Mouse (Mus musculus) embryo, embryonic 10 days (tissue): ENCODE measurements around the gene Dock9.

Experiments used
- DNase-seq: peaks from one replicate; pipeline ENCODE4 v3.0.0-alpha.2; 2015; ENCODE audit warnings: low spot score

Dock9 gene

GRCm38 (mm10) chr14:121620157-121620556, 177.5 kb downstream of the Dock9 start:
- DNase-seq = no peak

- DNase-seq = no peak
These were observed 179.8 kb downstream of the Dock9 start for GRCm38 (mm10) chr14:121617645-121618390.

GRCm38 (mm10) chr14:121615431-121615830, 182.2 kb downstream of the Dock9 start:
- DNase-seq = no peak

DNA sequence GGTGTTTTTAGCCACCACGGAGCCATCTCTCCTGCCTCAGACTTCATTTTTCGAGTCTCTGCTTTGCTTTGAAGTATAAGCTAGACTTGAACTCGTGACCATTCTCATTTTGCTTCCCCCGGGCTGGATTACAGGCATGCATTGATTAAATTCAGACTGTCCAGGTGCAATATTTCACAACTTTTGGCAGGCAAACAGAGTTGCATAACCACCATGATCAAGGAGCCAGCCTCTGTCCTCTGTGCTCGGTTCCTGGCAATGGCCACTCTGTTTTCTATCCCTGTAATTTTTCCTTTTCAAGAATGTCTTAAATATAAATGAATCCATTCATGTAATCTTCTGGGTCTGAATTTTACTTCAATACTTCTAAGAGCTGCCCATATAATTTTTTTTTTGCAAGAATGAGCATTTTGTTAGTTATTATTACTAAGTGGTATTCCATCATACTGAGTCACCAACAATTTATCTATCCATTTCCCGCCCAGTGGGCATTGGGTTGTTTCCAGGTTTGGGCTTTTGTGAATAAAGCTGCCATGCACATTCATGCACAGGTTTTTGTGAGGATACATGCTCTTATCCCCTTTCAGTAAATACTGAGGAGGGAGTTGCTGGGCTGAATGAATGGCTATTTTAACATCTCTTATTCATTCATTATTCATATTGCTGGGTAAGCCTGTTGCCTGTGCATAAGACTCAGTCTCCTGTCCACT, 183.0 kb downstream of the Dock9 start:
- no peak for DNase-seq

GRCm38 (mm10) chr14:121613490-121613889, 184.1 kb downstream of the Dock9 start:
- DNase-seq = no peak

DNA sequence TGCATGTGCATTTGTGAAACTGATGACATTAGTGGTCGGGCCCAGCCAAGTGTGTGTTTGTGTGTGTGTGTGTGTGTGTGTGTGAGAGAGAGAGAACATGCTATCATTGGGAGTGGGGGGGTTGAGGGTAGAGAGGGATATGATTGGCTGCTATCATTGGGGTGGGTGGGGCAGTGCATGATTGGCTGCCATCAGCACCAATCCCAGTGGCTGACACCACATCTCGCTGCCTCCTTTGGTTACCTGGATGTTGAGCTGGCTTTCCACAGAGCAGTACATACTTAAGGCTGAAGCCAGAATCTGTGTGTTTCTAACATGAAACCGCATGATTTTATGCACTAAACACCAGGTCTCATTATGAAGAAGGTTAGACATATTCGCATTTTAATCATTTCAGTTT, 184.7 kb downstream of the Dock9 start:
- no peak for DNase-seq

GRCm38 (mm10) chr14:121611533-121611932, 186.1 kb downstream of the Dock9 start:
- DNase-seq = no peak

DNA sequence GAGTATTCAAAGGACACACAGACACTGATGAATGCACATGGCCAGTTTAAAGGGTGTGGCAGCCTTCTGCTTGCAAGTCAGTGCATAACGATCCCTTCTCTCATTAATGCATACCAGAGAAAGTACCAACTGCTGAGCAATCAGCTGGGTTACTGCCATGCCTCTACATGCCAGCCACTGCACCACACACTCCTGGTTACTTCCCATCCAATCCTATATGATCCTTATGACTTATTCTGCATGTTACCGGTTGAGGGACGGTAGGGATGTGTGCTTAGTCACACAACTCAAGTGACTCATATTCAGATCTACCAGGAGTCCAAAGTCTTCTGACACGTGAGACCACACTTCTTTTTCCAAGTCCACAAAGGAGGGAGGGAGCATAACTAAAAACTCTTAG, 186.5 kb downstream of the Dock9 start:
- DNase-seq = no peak

DNA sequence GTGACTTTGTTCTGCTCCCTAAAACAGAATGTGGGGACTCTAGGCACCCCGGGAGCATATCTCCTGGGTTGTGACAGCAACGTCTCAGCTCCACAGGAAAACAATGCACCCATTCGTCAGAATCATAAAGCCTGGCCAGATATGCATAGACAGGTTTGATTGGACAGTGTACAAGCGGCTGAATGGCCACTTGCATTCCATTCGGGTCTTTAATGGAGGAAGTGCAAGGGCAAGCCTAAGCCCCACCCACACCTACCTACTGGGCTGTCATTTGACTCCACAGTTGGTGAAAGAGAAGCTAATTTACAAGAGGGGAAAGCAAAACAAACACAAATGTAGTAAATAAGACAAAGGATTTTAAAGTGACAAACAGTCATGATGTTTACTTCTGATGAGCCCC, 189.1 kb downstream of the Dock9 start:
- peak; percentile 49 for DNase-seq

DNA sequence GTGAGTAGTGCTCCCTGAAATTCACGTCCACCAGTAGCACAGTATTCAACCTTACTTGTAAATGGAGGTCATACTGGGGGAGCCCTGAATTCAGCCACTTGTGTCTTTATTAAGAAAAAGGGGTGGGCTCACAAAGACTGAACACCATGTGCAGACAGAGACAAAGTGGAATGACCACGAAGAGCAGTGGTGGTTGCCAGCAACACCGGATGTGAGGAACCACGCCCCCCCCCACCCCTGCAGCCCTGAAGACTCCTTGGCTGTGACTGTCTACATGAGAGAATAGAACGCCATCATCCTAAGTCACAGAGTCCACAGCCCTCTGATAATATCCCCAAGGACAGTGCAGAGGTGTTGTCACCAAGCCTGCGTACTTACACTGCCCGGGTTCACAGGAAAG, 191.2 kb downstream of the Dock9 start:
- DNase-seq = no peak

DNA sequence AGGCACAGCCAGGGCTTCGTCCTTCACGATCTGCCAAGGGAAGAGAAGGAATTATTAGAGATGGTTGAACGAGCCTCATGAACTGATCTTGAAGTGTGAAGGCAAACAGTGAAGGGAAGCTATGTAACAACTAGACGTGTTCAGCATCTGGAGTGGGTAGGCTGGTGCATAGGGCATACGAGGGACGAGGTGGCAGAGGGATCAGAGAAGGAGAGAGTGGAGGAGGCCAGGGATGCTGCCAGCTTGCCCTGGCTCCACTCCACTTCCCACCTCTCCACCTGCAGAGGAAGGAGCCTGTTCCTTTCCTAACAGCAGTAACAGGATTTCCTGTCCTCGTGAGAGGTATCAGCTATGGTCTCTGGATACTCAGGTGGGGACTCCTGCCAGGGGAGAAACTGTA, 192.4 kb downstream of the Dock9 start:
- no peak for DNase-seq

DNA sequence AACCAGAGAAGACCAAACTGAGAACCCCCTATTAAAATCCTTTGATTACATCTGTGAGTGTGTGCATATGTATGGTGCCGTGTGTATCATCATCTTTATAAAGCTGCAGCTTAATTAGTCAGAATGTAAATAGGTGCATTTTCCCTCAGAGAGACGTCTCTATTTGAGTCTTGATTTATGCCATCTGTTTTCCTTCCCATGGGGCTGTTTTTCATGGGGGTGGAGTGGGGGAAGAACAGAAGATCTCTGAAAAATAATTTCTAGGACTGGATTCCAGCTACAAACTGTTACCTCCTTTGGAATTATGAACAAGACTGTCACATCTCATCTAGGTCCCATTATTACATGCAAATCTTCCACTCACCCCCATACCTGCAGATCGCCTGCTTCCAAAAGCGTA, 193.1 kb downstream of the Dock9 start:
- no peak for DNase-seq

- no peak for DNase-seq
These were observed 195.0 kb downstream of the Dock9 start for GRCm38 (mm10) chr14:121602610-121603009.

- no peak for DNase-seq
These were observed 197.1 kb downstream of the Dock9 start for GRCm38 (mm10) chr14:121600538-121600937.

GRCm38 (mm10) chr14:121597073-121597472, 200.6 kb downstream of the Dock9 start:
- no peak for DNase-seq

DNA sequence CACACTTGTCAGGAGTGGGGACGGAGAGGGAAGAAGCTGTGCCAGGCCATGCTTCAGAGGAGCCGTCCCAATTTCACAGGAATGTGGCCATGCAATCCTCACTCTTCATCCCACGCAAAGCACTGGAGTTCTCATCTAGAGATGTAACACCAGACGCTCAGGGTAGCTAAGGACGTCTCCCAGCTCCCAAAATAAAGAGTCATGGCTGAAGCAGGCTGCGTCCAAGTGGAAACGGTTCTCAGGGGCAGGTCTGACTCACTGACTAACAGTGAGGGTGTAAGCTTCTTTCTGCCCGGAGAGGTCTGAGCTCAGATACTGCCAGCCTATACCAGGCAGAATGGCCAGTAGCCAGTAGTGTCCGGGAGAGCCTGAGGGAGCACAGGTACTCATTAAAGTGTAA, 201.0 kb downstream of the Dock9 start:
- DNase-seq = no peak

- DNase-seq = no peak
These were observed 203.0 kb downstream of the Dock9 start for GRCm38 (mm10) chr14:121594684-121595083.

GRCm38 (mm10) chr14:121593313-121593929, 204.2 kb downstream of the Dock9 start:
- no peak for DNase-seq

- DNase-seq = no peak
These were observed 204.7 kb downstream of the Dock9 start for GRCm38 (mm10) chr14:121592890-121593289.

GRCm38 (mm10) chr14:121592356-121592755, 205.3 kb downstream of the Dock9 start:
- no peak for DNase-seq

- peak; percentile 86 for DNase-seq
These were observed 208.4 kb downstream of the Dock9 start for GRCm38 (mm10) chr14:121589097-121589725.

- peak; percentile 74 for DNase-seq
These were observed 209.2 kb downstream of the Dock9 start for GRCm38 (mm10) chr14:121588451-121588850.
